Mouse (Mus musculus) cerebellum, adult 2 months (tissue): Measurements from ENCODE around the gene Fam222b. TPM values are rescaled to one million over a fixed set of nuclear protein-coding genes. Genes with fewer than 3 reads are reported as not detected.

Source experiments
- DNase-seq, 2 experiments: peaks; one replicate each; pipeline ENCODE4 v3.0.0; 2021
- H3K27ac ChIP-seq: fragments of 200-500 bp; 2 replicates; pipeline ENCODE4 v1.5.1; 2012; ENCODE audit warnings: low read length, control low read depth, inconsistent platforms; ENCODE audit not compliant: insufficient read depth
- H3K27me3 ChIP-seq: fragments of 200-500 bp; 2 replicates; pipeline ENCODE4 v1.6.1; 2012; ENCODE audit warnings: inconsistent platforms, mild to moderate bottlenecking, low read length, moderate library complexity; ENCODE audit not compliant: control insufficient read depth, insufficient read depth
- H3K4me1 ChIP-seq: fragments of 200-500 bp; 2 replicates; pipeline ENCODE4 v1.6.1; 2011; ENCODE audit warnings: low read length; ENCODE audit not compliant: control insufficient read depth, insufficient read depth
- H3K4me3 ChIP-seq: fragments of 200-500 bp; replicated peaks from 2 replicates; pipeline ENCODE3; 2011; ENCODE audit warnings: mild to moderate bottlenecking, low read depth, low read length, control low read depth; ENCODE audit not compliant: insufficient read depth
- CTCF ChIP-seq: fragments of 200-500 bp; IDR thresholded peaks from 2 replicates; pipeline ENCODE4 v1.5.1; 2011; ENCODE audit warnings: low read depth, mild to moderate bottlenecking, control low read depth, low read length, moderate library complexity, borderline replicate concordance; ENCODE audit not compliant: insufficient read depth
- POLR2A ChIP-seq: fragments of 200-500 bp; IDR thresholded peaks from 2 replicates; pipeline ENCODE4 v1.6.1; 2011; ENCODE audit warnings: low read length, control low read depth, borderline replicate concordance; ENCODE audit not compliant: insufficient read depth
- WGBS: fragments of 180-500 bp; shearing (Covaris S2); methylation state at CpG from one replicate; pipeline ENCODE4 v1.1.7; 2018; 5-methylcytosine and 5-hydroxymethylcytosine counted together
- polyA plus RNA-seq: library from polyadenylated mRNA; depleted of rRNA; stranded (reverse); fragments of >200 nt; gene quantifications from 2 replicates; pipeline ENCODE4 v1.2.3, GENCODE M21; 2012

Gene Fam222b
- polyA plus RNA-seq, 1 experiment: 23.5 TPM

GRCm38 (mm10) chr11:78163681-78164603, 69.5 kb downstream of the Fam222b start:
- DNase-seq: peak in 1 of 2 experiments; percentile 40
- TF ChIP-seq POLR2A: no peak
- no peak for TF ChIP-seq CTCF

GRCm38 (mm10) chr11:78164604-78164923, 70.1 kb downstream of the Fam222b start:
- 4% methylated on average over 14 of the region's 14 CpGs for WGBS
- TF ChIP-seq CTCF: no peak
- no peak for TF ChIP-seq POLR2A
- Histone ChIP-seq H3K4me1 (peaks cover 3% of the 10 kb centered on the region; the same call in 1 of the 2 replicates), H3K4me3 (peak overlapping the region; percentile 64), H3K27ac (no peak overlapping the region), H3K27me3 (no peaks in the 10 kb centered on the region)
- DNase-seq: no peak

More at GRCm38 (mm10) chr11:78163681-78164603, 69.5 kb downstream of the Fam222b start:
- WGBS: 3% methylated on average over 22 of the region's 22 CpGs
- Histone ChIP-seq H3K27ac (no peak overlapping the region), H3K27me3 (no peaks in the 10 kb centered on the region), H3K4me3 (peak overlapping the region; percentile 64), H3K4me1 (peaks cover 3% of the 10 kb centered on the region; the same call in 1 of the 2 replicates)

GRCm38 (mm10) chr11:78164924-78165760, 70.7 kb downstream of the Fam222b start, which contains the start of gene Traf4:
Gene Traf4, minus strand, starts transcription at chr11:78165589.
- peaks cover 3% of the 10 kb centered on the region; the same call in 1 of the 2 replicates for H3K4me1 ChIP-seq
- WGBS: 1% methylated on average over 76 of the region's 78 CpGs

GRCm38 (mm10) chr11:78165761-78166109, 71.3 kb downstream of the Fam222b start:
- no peak for DNase-seq
- WGBS: 1% methylated on average over 16 of the region's 16 CpGs
- peaks cover 3% of the 10 kb centered on the region; the same call in 1 of the 2 replicates for H3K4me1 ChIP-seq
- TF ChIP-seq CTCF (no peak), POLR2A (no peak)
- no peak overlapping the region for H3K27ac ChIP-seq
- peak overlapping the region; percentile 91 for H3K4me3 ChIP-seq
- H3K27me3 ChIP-seq: no peaks in the 10 kb centered on the region

More at GRCm38 (mm10) chr11:78164924-78165760, 70.7 kb downstream of the Fam222b start, which contains the start of gene Traf4:
- H3K27me3 ChIP-seq: no peaks in the 10 kb centered on the region
- DNase-seq: peak; percentile 77 to 78
- H3K4me3 ChIP-seq: peak within 1 kb of the TSS; percentile 91
- TF ChIP-seq CTCF (0 out of 2 replicates have a peak, but pooled peaks have one; percentile 10), POLR2A (no peak)
- H3K27ac ChIP-seq: no peak within 1 kb of the TSS

- TF ChIP-seq POLR2A (no peak), CTCF (no peak)
- 59% methylated on average over 4 of the region's 4 CpGs for WGBS
- H3K27ac ChIP-seq: no peak overlapping the region
- no peaks in the 10 kb centered on the region for H3K27me3 ChIP-seq
- DNase-seq: no peak
- H3K4me1 ChIP-seq: peaks cover 3% of the 10 kb centered on the region; the same call in 1 of the 2 replicates
- H3K4me3 ChIP-seq: no peak overlapping the region
Observed at GRCm38 (mm10) chr11:78166161-78166560, 71.7 kb downstream of the Fam222b start.

GRCm38 (mm10) chr11:78166640-78167039, 72.2 kb downstream of the Fam222b start:
- whole genome bisulfite sequencing: 93% methylated on average over 6 of the region's 6 CpGs
- Histone ChIP-seq H3K27ac (no peak overlapping the region), H3K4me3 (no peak overlapping the region), H3K27me3 (no peaks in the 10 kb centered on the region), H3K4me1 (peaks cover 3% of the 10 kb centered on the region; the same call in 1 of the 2 replicates)
- TF ChIP-seq POLR2A: no peak
- TF ChIP-seq CTCF: no peak
- no peak for DNase-seq

- H3K4me1 ChIP-seq: peaks cover 3% of the 10 kb centered on the region; the same call in 1 of the 2 replicates
- TF ChIP-seq CTCF (no peak), POLR2A (no peak)
- DNase-seq: no peak
- H3K27me3 ChIP-seq: no peaks in the 10 kb centered on the region
- no peak overlapping the region for H3K4me3 ChIP-seq
- H3K27ac ChIP-seq: no peak overlapping the region
- 61% methylated on average over 14 of the region's 14 CpGs for WGBS
Observed at GRCm38 (mm10) chr11:78167257-78167959, 72.9 kb downstream of the Fam222b start.
